Mouse (Mus musculus): Measurements from ENCODE around the gene Gm49510. TPM values are rescaled to one million over a fixed set of nuclear protein-coding genes. Genes with fewer than 3 reads are reported as not detected.
A peak's percentile ranks its signal among the peaks of the same experiment; 100 is the strongest.

The Gm49510 gene
- not detected for total RNA-seq (2021)
- long read RNA-seq, partial matches to known transcripts = 0 of 4 reads
- long read RNA-seq, other reads (novel, unspliced or antisense) = 4 of 4 reads

DNA sequence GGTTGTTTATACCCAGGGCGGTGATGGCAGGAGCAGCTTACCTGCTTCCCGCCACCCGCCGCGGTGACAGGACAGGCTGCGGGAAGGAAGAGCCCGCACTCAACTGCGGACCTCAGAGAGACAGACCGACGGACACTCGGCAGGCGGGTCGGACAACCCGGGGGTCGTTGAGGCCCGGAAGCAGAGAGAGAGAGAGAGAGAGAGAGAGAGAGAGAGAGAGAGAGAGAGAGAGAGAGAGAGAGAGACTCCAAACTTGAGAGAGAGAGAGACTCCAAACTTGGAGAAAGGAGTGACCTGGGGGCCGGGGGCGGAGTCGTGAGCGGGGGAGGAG lies at the start of gene Gm49510:
Gm49510 (plus strand) TSS at position 259 of the 331 bp plus-strand sequence.
- DNase-seq (ENCODE audit: low spot score in 2 of 2) = no peak

DNA sequence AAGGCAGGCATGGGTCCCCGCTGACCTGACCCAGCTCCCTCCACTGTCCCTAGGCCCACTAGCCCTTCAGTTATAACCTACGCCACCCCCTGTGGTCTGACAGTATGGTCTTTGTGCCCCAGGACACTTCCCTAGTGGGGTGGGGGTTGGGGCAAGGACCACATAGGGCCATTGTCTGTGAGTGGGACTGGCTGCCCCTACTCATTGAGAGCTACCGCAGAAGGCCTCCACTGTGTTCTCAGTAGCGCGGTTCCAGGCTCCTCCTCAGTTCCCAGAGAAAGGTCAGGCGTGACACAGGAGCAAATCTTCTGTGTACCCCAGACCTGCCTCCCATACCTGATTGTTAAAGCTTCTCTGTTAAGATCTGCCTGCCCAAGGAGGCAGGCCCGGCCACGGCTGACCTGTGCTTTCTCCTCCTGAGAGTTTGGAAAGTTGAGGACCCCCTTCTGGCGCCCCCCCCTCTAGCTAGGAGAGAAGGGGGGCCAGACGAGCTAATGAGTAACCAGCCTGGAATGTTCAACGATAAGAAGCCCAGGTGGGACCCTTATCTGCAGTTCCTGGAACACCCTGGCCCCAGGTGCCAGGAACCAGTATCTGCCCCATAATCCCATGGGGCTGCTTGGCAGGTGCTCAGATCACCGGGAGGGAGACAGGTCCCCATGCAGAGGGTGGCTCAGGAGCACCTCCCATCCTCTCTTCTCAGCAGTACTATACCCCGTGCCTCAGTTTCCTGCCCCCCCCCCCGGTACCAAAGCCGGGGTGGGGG lies 49.2 kb upstream of the Gm49510 start:
- DNase-seq (ENCODE audit: low spot score in 2 of 2) = no peak

DNA sequence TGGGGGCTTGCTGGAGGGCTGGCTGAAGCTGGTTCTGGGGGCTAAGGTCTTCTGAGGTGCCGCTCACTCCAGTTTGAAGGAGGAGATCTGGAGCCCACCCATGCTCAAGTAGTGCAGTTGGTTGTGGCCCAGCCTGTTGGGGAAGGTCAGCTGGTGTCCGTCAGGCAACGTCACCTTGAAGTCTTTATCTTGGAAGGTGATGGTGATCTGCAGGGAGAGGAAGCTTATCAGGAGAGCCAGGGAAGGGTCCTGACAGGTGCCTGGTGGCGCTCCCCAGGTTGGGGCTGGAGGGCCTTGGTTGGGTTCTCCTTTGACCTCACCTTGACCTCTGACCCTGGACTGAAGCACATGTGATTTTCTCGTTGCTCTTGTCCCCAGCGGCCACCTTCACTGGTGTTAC lies 48.5 kb upstream of the Gm49510 start:
- no peak for DNase-seq (ENCODE audit: low spot score in 2 of 2)

DNA sequence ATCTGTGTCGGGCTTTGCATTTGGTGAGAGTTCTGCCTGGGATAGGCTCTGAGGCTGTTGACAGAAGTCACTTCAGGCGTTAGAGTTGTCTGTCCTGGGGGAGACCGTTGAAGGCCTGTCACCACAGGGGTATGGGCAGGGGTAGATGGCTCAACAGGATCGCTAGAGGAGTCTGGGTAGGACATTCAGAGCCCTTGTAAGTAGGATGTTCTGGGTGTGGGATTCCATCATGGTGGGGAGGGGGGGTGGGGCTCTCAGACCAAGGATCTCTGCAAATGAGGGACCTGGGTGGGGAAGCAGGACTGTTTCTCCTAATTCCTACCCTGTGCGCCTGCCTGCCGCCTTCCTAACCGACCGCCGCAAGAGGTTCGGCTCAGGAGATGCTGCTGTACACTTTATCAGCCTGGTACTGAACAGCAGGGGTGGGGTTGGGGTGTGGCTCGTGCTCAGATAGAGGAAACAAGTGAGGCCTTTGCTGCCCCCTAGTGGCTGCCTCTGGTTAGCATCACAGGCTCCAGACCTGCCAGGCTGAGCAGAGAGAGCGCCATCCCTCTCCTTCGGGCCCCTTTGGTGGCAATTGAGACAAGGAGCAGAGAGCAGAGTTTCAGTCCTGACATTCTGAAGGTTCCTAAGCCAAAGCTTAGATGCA lies 47.8 kb upstream of the Gm49510 start:
- DNase-seq (ENCODE audit: low spot score in 2 of 2) = peak; percentile 95 to 96

DNA sequence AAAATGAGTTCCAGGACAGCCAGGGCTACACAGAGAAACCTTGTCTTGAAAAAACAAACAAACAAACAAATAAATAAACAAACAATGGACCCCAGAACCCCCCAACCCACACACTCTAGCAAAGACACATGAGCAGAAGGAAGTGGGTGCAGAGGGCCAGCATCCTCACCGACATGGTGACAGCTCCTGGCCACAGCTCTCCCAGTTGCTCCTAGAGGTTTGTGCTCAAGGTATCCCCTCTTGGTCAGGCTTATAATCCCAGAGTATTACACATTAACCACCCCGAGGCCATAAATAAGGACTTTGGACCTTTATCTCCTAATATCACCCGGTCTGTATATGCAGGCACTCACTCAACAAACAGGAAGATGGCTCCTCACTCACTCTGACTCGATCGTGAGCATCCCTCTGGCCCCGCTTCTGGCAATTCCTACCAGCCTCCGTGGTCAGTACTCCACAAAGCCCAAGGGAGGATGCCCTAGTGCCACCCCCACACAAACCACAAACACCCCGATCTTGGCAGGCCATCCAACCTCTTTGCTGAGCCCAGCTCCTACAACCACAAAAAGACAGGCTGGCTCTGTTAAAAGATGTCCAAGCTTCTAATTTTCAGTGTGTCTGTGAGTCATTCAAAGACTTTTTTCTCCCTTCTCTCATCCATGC lies 44.0 kb upstream of the Gm49510 start, which contains the start of gene Lgals2:
Lgals2 (minus strand) TSS at position 227 of the 663 bp plus-strand sequence.
- no peak for DNase-seq (ENCODE audit: low spot score in 2 of 2)

DNA sequence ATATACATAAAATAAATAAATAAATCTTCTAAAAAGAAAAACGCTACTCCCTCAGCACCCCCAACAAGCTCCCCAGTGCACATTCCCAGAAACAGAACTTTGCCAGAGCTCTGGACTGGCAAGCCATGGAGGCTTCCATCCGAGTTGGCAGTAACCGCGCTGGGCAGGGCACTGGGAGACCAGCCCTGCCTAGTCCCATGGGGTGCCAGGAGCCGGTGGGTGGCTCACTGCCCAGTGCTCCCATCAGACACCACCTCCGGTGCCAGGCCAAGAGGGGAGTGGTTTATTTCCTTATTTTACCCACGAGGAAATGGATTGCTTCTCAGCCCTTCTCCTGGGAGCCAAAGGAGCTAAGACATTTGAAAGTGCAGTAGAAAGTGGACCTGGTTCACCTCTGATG lies 42.5 kb upstream of the Gm49510 start:
- peak; percentile 58 to 76 for DNase-seq (ENCODE audit: low spot score in 2 of 2)

DNA sequence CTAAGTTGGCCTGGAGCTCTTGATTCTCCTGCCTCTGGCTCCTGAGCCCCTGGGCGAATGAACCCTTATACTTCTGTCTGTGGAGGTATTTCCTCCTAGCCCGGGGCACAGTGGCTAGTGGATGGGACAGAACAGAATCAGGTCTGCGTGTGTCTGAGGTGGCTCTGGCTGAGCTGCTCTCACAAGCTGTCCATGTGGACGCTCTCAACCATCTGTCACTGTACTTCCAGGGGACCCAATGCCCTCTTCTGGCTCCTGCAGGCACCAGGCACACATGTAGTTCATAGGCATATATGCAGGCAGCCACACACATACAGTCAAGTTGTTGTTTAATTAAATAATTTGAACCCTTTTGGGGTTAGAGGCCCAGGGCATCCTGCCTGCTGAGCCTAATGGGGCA lies 40.2 kb upstream of the Gm49510 start:
- no peak for DNase-seq (ENCODE audit: low spot score in 2 of 2)

DNA sequence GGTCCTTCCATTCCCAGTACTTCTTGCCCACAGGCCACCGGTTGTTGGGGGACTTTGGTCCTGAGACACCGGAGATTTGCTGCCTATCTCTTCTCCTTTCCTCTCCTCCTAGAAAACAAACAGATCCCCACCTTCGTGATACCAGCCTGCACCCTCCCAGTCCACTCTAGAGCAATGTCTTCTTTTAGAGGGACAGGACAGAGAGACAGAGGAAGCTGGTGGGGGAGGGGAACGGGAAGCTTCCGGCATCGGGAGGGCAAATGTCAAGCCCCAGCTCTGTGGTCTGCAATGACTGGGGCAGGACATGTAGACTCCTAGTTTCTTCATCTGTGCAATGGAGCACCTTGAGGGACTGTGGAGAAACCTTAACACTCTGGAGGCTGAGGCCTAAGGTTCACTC lies 39.8 kb upstream of the Gm49510 start:
- no peak for DNase-seq (ENCODE audit: low spot score in 2 of 2)

DNA sequence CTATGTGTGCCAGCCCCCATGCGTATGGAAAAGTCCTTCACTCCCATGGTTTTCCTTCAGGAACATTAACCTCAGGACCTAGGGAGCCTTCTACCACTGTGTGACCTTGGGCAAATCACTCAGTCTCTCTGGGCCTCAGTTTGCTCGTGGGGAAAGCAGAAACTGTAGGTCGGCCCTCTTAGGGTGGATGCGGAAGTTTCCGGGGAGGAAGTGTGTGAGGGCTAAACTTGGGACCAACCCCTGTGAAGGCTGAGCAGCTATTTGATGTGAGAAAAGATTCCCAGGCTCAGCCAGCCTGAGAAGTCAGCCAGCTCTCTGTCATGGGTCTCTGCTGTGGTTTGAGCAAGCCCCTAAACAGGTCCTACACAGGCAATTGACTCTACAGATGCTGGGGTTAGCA lies 37.2 kb upstream of the Gm49510 start:
- DNase-seq (ENCODE audit: low spot score in 2 of 2) = no peak

DNA sequence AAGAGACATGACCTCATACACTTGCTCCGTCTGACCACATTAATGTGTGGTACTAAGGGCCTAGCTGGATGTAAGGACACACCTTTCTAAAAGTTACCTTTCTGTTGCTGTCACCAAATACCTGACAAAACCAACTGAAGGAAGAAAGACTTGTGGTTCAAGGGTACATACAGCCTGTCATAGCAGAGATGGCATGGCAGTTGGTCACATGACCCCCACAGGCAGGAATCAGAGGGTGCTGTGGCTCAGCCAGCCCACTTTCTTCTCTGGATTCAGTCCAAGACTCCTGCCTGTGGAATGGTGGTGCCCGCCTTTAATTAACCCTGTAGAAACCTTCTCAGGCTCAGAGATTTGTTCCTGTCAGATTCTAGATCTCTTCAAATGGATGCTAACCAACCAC lies 36.3 kb upstream of the Gm49510 start:
- DNase-seq (ENCODE audit: low spot score in 2 of 2) = no peak

DNA sequence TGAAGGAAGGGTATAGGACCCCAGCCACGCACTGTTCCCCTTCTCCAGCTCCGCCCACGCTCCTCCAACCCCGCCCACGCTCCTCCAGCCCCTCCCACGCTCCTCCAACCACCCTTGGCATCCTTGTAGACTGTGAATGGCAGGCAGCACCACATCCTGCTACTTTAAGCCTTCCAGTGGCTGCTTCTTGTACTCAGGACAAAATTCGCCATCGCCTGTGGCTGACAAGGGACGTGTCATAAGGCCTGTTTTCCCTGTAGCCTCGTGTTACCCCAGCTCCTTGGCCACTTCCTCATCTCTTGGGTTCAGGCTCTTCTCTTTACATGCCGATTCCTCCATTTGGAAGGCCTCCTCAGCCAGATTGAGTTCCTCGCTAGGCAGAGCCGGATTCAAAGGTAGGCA lies 35.6 kb upstream of the Gm49510 start:
- DNase-seq (ENCODE audit: low spot score in 2 of 2) = no peak

DNA sequence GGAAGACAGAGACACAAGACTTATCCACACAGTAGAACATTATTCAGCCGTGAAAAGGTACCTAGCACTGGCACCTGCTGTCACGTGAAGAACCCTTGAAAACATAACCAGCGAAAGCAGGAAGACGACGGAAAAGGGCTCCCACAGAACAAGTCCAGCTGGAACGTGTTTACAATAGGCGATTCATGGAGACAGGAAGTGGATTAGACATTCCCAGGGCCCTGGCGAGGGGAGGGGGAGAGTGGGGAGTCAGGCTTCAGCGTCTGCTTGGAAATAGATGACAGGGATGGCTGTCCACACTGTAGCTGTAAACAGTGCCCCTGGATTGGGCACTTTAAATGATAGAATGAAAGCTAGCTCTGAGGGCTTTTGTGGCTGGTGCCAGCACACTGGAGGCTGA lies 31.1 kb upstream of the Gm49510 start:
- DNase-seq (ENCODE audit: low spot score in 2 of 2) = peak; percentile 41 to 57

DNA sequence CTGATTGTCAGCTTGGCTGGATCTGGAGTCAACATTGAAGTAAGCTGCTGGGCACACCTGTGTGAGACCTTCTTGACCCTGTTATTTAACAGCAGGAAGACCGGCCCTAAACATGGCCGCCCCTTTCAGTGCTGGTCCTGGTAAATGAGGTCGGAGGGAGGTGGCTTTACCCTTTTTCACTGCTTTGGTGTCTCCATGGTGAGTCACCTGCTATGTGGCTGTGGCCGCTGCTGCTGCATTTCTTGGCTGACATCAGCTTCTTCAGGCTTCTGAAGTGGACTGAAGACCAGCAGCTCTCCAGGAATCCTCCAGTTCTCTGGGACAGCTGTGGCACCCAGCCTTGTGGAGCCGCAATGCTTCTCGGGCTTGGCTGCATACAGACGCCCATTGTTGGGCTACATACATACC lies 30.6 kb upstream of the Gm49510 start:
- DNase-seq (ENCODE audit: low spot score in 2 of 2) = no peak

DNA sequence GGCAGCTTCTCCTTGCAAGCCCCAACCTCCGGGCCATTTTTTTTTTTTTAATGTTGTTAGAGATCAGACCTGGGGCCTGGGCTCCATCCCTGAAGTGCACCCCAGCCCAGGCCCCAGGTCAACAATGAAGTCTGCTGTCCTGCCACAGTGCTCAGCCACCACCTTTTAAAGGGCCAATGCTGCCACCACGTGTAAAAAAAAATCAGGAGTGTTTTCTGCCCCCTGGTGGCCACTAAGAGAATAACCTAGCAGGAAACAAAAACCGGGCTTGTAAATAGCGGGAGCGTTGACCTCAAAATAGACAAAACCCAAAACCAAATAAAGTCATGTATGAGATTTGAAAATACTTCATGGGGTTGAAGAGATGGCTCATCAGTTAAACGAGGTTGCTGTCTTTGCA lies 29.7 kb upstream of the Gm49510 start:
- DNase-seq (ENCODE audit: low spot score in 2 of 2) = peak; percentile 54 to 62

DNA sequence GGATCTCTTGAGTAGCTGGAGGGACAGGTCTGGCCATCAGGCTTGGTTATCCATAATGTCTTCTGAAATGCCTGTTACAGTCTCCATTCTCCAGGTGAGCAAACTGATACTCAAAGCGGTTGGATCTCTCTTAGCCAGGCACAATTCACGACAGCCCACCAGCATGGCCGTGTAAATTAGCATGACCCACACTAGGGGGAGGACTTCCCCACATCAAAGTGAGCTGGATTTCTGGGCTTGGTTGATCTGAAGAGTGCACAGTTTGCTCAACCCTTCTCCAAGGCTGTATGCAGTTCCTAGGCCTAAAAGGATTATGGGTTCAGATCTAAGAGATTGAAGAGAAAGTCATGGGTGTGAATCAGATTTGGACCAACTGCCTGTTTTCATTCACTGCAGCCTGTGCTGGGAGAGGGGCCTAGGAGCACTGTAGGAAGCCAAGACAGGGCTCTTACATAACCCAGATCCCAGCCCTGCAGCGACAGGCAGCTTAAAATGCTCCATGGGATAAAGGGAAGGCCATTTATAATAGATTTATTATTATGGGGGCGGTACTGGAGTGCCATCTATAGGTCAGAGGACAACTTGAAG lies 27.4 kb upstream of the Gm49510 start:
- no peak for DNase-seq (ENCODE audit: low spot score in 2 of 2)

DNA sequence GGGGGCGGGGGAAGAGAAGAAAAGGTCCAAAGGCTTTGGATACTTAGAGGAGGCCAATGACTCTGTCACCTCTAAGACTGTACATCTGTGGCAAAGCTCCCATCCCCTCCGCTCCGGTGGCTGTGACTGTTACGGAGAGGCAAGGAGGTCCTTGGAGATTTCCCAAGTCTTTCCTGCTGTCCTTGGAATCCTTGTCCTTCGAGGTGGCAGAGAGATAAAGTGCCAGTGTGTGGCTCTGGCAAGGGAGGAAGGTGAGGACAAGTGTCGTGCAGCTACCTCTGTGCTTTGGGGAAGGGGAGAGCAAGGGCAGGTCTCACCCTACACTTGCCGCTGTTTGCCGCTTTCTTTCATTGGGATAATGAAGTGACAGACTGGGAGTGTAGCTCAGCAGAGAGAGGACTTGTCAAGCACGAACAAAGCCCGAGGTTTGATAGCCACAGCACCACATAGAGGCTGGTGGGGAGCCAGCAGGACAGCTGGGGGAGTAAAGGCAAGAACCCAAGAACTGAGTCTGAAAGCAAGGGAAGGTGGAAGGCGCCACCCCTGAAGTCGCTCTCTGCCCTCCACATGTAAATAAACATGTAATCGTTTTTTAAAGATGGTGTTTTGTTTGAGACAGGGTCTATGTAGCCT lies 25.5 kb upstream of the Gm49510 start:
- DNase-seq (ENCODE audit: low spot score in 2 of 2) = no peak

DNA sequence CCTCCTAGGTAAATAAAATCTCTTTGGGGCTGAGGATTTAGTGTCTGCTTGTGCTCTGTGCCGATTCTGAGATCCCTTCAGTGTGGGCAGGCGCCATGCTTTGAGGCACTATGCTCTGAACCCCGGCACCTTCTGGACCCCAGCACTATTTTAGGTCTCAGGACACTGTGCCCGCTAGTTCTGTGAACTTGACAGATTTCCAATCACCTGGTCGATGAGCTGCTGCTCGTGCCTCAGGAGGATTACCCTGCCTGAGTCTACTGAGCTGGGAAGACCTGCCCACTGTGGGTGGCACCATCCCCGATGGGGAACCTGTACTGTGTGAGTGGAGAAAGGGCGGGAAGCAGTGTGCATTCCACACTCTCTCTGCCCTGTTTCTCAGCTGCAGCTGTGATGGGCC lies 24.5 kb upstream of the Gm49510 start:
- DNase-seq (ENCODE audit: low spot score in 2 of 2) = no peak

DNA sequence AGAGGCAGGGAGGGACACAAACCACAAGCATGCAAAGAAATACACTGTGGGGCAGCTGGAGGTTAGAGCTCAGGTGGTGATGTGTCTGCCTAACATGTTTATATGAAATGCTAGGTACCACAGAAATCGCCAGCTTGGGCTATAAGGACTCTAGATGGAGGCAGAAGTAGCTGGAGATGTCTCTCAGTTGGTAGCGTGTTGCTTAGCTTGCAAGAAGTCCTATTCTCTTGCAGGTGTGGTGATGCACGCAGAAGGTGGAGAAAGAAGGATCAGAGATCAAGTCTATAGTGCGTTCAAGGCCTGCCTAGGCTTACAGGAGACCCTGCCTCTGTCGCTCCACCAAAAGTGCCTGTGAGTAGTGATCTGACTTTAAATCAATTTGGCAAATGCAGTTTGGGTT lies 23.9 kb upstream of the Gm49510 start:
- no peak for DNase-seq (ENCODE audit: low spot score in 2 of 2)

DNA sequence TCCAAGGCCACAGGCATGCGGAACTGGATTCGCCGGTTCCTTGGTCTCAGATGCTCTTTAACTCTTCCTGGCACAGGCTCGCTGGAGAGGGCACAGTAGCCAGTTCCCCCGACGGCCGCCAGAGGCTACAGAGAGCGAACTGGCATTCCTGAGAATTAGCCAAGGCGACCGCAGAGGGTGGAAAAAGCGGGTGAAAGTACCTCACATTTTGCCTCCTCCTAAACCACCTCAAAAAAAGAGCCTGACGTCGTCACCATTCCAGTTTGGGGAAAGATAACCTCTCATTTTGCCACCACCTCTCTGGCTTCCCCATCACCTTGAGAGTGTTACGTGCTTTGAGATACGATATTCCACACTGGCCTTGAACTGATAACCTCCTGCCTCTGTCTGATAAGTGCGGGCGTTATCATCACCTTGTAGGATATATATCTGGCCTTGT lies 23.2 kb upstream of the Gm49510 start:
- peak; percentile 84 to 85 for DNase-seq (ENCODE audit: low spot score in 2 of 2)

DNA sequence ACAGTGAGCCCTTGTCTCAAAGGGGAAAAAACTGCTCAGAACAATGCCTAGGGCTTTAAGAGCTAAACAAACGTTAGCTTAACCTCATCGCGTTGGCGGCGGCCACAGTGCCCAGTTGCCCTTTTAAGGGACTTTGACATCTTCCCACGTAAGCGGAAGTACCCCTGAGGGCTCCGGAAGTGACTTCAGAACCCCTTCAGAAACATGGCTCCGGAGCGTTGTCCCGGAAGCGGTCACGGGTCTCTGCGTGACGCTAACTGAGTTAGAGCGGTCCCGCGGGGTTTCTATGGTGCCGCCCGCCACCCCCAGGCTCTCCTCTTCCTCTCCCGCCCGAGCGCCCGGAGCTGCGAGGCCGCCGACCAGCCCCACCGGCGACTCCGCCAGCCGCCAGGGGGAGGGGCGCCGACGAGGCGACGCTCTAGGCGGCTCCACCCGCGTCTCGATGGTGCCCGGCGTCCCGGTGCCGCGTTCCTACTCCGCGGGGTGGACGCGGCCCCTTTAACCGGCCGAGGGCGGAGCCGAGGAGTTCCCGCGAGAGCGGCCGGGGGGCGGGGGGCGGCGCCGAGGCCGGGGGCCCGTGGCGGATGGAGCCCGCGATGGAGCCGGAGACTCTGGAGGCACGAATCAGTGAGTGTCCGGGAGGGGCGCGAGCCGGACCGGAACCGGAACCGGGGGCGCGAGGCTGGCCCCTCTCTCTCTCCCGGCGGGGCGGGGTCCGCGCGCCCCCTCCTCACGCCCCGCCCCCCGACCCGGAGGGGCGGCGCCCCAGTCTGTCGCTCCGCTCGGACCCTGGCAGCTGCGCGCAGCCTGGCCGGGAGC lies 22.3 kb upstream of the Gm49510 start, which contains the start of gene Gga1:
Gga1 (plus strand) TSS at position 200 of the 819 bp plus-strand sequence.
- peak; percentile 95 for DNase-seq (ENCODE audit: low spot score in 2 of 2)
